Mouse (Mus musculus): ENCODE measurements around the gene Lrrn1. TPM values are rescaled to one million over a fixed set of nuclear protein-coding genes. Genes with fewer than 3 reads are reported as not detected.

Gene Lrrn1
- 61.6 and 64.2 TPM in 2 replicates for polyA plus RNA-seq (2015; fragmentation: Nextera tagmentation; extraction: Ambion mirVana)

DNA sequence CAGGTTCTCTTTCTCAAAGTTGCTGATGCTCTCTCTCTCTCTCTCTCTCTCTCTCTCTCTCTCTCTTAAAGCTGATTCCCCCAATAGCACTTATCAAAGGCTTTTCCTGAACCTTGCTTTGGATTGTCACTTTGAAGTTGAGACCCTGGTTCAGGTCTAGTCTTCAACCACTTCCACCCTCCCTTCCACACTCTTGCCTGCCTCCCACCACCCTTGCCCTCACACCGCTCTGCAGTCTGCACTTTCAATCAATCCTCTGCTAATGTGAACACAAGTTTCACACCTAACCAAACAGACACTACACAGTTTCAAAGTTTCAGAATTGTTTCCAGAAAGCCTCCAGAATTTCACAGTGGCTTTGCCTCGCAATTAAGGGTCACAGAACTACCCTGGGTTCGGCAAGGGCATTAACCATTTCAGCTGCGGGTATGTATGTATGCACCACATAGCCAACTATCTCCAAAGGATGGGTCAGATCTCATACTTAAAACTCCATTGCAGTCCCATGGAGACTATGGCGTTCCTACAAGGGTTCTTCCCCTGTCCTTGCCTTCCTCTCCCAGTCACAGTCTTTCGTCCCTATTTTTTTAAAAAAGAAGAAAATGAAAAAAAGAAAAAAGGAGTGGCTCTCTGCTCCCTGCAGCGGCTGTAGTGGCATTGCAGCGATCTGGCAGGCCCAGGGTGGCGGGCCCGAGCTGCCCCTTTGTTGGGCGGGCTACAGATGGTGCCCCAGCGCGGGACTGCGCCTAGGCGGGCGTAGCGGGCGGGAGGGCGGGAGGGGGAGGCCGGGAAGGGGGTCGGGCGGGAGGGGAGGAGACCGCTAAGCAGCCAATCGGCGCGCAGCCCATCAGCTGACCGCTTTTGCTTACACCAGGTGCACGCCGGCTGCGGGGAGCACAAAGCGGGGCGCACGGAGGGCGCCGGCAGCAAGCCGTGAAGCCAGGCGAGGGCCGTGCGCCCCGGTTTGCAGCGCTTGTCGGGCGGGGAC, at the start of gene Lrrn1:
TSS of gene Lrrn1 (plus strand) at position 892 of the 988 bp plus-strand sequence.
- Histone ChIP-seq H3K9ac (peak within 1 kb of the TSS; percentile 50), H3K4me3 (replicated peaks) (peak within 1 kb of the TSS; percentile 66), H3K27me3 (peaks cover 3% of the 10 kb centered on the region; the same call in 1 of the 2 replicates), H3K4me2 (replicated peaks) (peak within 1 kb of the TSS; percentile 97), H3K9me3 (replicated peaks) (no peaks in the 10 kb centered on the region), H3K36me3 (no peaks in the 10 kb centered on the region), H3K4me1 (peaks cover 13% of the 10 kb centered on the region; the same call in 1 of the 2 replicates), H3K27ac (replicated peaks) (peak within 1 kb of the TSS; percentile 69)
- WGBS = 3% methylated on average over 37 of the region's 43 CpGs
- ATAC-seq (ENCODE audit: insufficient number of reproducible peaks, low FRiP score, low TSS enrichment, low read depth) = peak; percentile 93

DNA sequence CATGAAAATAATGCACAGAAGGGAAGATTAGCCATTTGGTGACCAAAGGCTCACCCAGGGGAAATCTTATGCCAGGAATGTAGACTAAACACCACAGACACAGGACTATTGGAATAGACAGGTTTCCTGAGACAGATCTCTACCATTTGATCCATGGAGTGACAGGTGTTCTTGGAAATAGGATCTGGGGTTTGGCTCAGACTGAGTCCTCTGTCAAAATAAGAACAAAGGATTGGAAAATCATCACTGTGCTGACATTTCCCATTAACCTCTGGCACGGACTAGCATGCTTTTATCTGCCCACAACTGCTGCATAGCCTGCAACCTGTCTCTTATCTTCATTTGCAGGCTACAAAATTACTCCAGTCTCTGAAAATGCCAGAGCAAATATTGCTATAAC, 35.1 kb upstream of the Lrrn1 start:
- Histone ChIP-seq H3K36me3 (no peaks in the 10 kb centered on the region), H3K9ac (no peak overlapping the region), H3K4me2 (replicated peaks) (no peak overlapping the region), H3K4me1 (no peaks in the 10 kb centered on the region), H3K4me3 (replicated peaks) (no peak overlapping the region), H3K27me3 (no peaks in the 10 kb centered on the region), H3K9me3 (replicated peaks) (no peaks in the 10 kb centered on the region), H3K27ac (replicated peaks) (no peak overlapping the region)
- ATAC-seq (ENCODE audit: insufficient number of reproducible peaks, low FRiP score, low TSS enrichment, low read depth) = no peak
- 41% methylated on average over 1 of the region's 1 CpGs for WGBS

GRCm38 (mm10) chr6:107495830-107496229, 33.7 kb upstream of the Lrrn1 start:
- Histone ChIP-seq H3K27me3 (no peaks in the 10 kb centered on the region), H3K4me1 (no peaks in the 10 kb centered on the region), H3K4me2 (replicated peaks) (no peak overlapping the region), H3K9ac (no peak overlapping the region), H3K9me3 (replicated peaks) (no peaks in the 10 kb centered on the region), H3K36me3 (no peaks in the 10 kb centered on the region), H3K27ac (replicated peaks) (no peak overlapping the region), H3K4me3 (replicated peaks) (no peak overlapping the region)
- no peak for ATAC-seq (ENCODE audit: insufficient number of reproducible peaks, low FRiP score, low TSS enrichment, low read depth)
- 61% methylated on average over 1 of the region's 1 CpGs for WGBS

DNA sequence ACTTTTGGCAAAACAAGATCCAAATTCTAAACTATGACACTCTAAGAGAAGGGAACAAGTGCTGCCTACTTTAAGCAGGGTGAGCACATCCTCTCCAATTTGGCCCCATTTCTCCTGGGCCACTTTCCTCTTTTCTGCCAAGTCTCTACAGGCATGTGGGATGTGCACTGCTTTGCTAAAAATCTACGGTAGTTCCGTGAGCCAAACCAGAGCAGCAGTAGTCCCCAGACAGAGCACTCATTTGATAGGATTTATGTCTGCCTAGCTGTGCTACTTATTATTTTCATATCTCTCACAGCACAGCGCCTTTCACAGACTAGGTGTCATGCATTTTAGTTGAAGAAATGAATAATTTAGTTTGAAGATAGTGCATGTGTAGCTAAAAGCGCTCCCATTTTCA, 15.9 kb upstream of the Lrrn1 start:
- Histone ChIP-seq H3K9me3 (replicated peaks) (no peaks in the 10 kb centered on the region), H3K27me3 (no peaks in the 10 kb centered on the region), H3K36me3 (no peaks in the 10 kb centered on the region), H3K4me2 (replicated peaks) (no peak overlapping the region), H3K27ac (replicated peaks) (no peak overlapping the region), H3K4me3 (replicated peaks) (no peak overlapping the region), H3K4me1 (no peaks in the 10 kb centered on the region), H3K9ac (no peak overlapping the region)
- 83% methylated on average over 4 of the region's 4 CpGs for WGBS
- ATAC-seq (ENCODE audit: insufficient number of reproducible peaks, low FRiP score, low TSS enrichment, low read depth) = no peak

- no peaks in the 10 kb centered on the region for H3K9me3 ChIP-seq (replicated peaks)
- no peaks in the 10 kb centered on the region for H3K36me3 ChIP-seq
- H3K4me1 ChIP-seq = no peaks in the 10 kb centered on the region
- 70% methylated on average over 2 of the region's 2 CpGs for WGBS
- no peak overlapping the region for H3K27ac ChIP-seq (replicated peaks)
- no peak overlapping the region for H3K9ac ChIP-seq
- no peak overlapping the region for H3K4me2 ChIP-seq (replicated peaks)
- H3K4me3 ChIP-seq (replicated peaks) = no peak overlapping the region
- no peak for ATAC-seq (ENCODE audit: insufficient number of reproducible peaks, low FRiP score, low TSS enrichment, low read depth)
- H3K27me3 ChIP-seq = no peaks in the 10 kb centered on the region
These were observed 5.6 kb upstream of the Lrrn1 start for GRCm38 (mm10) chr6:107523953-107524352.

DNA sequence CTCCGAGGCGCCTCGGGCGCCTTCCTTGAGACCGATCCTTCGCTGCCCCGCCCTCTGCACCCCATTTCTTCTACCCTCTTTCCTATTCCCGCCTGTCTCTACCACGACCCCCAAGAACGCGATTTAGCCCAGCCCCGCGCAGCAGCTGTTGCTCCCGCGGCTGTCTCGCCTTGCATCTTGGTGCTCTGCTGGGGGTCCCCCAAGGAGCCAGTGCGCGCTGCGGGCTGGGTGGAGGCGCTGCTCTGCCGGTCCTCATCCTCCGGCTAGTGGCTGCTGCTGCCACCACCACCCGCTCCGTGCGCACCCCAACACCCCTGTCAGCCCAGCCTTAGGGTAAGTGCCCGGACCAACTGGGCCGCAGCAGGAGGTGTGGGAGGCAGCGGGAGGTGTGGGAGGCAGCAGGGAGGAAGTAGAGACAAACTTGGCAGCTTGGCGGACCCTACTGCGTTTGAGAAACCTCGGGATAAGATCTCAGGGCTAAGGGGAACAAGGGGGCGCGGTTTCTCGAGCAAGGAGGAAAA, 403 bp downstream of the Lrrn1 start:
- no peaks in the 10 kb centered on the region for H3K9me3 ChIP-seq (replicated peaks)
- H3K4me3 ChIP-seq (replicated peaks) = peak overlapping the region; percentile 66
- peak; percentile 74 for ATAC-seq (ENCODE audit: insufficient number of reproducible peaks, low FRiP score, low TSS enrichment, low read depth)
- under 1% methylated on average over 34 of the region's 34 CpGs for WGBS
- H3K4me1 ChIP-seq = peaks cover 13% of the 10 kb centered on the region; the same call in 1 of the 2 replicates
- peaks cover 3% of the 10 kb centered on the region; the same call in 1 of the 2 replicates for H3K27me3 ChIP-seq
- H3K36me3 ChIP-seq = no peaks in the 10 kb centered on the region
- peak overlapping the region; percentile 69 for H3K27ac ChIP-seq (replicated peaks)
- H3K9ac ChIP-seq = peak overlapping the region; percentile 50
- H3K4me2 ChIP-seq (replicated peaks) = peak overlapping the region; percentile 97

DNA sequence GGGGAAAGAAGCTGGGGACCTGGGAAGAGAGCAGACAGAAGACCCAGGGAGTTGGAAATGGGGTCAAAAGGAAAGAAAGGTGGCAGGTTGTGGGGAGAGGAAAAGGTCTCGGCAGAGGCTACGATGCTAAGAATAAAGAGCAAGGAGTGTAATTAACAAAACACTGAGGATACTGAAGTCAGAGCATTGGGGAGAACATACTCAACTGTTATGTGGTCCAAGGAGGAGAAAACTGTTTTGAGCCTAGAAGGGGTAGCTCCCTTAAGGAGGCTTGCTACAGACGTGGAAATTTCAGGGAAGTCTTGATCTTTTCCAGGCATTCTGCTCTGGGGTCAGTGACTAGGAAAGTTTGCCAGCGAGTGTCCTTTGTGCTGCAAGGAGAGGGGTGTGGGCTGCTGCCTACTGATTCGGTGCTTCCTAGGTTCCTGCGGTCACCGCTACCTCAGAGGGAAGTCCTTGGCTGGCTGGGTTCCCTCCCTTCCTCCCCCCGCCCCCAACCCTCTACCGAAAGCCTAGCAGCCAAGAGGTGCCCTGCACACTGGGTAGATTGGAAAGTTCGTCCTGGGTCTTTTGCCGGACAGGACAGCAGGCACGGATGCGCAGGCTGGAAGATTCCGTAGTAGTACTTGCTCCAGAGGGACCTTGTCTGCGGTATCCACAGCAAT, 1.2 kb downstream of the Lrrn1 start:
- peak overlapping the region; percentile 97 for H3K4me2 ChIP-seq (replicated peaks)
- peak overlapping the region; percentile 66 for H3K4me3 ChIP-seq (replicated peaks)
- peak overlapping the region; percentile 69; the same call in 1 of the 2 replicates for H3K27ac ChIP-seq (replicated peaks)
- no peaks in the 10 kb centered on the region for H3K9me3 ChIP-seq (replicated peaks)
- H3K27me3 ChIP-seq = peaks cover 3% of the 10 kb centered on the region; the same call in 1 of the 2 replicates
- H3K36me3 ChIP-seq = no peaks in the 10 kb centered on the region
- ATAC-seq (ENCODE audit: insufficient number of reproducible peaks, low FRiP score, low TSS enrichment, low read depth) = no peak
- peak overlapping the region; percentile 50 for H3K9ac ChIP-seq
- WGBS = under 1% methylated on average over 15 of the region's 15 CpGs
- H3K4me1 ChIP-seq = peaks cover 13% of the 10 kb centered on the region; the same call in 1 of the 2 replicates

GRCm38 (mm10) chr6:107531526-107532080, 2.0 kb downstream of the Lrrn1 start:
- Histone ChIP-seq H3K4me1 (peaks cover 13% of the 10 kb centered on the region; the same call in 1 of the 2 replicates), H3K27ac (replicated peaks) (no peak overlapping the region), H3K4me2 (replicated peaks) (peak overlapping the region; percentile 97; the same call in 1 of the 2 replicates), H3K9ac (no peak overlapping the region), H3K9me3 (replicated peaks) (no peaks in the 10 kb centered on the region), H3K4me3 (replicated peaks) (peak overlapping the region; percentile 66), H3K27me3 (peaks cover 3% of the 10 kb centered on the region; the same call in 1 of the 2 replicates), H3K36me3 (no peaks in the 10 kb centered on the region)
- 39% methylated on average over 8 of the region's 8 CpGs for WGBS
- ATAC-seq (ENCODE audit: insufficient number of reproducible peaks, low FRiP score, low TSS enrichment, low read depth) = no peak

DNA sequence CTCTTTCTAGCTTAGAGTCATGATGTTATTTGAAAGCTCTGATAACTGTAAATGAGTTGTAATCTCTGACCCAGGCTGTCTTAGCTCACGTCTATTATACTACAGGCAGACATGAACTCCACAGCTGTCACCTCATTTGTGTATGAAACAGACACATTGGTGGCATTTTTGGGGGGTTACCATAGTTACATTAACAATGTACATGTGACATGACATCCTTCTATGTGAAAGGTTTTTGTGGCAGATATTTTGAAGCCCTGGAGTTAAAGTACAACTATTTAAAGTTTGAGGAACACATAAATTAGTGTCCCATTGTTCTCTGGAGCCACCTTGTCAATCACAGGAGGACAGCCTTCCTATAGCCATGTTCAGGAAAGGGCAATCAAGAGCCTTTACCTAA, 5.0 kb downstream of the Lrrn1 start:
- no peak overlapping the region for H3K4me3 ChIP-seq (replicated peaks)
- no peaks in the 10 kb centered on the region for H3K36me3 ChIP-seq
- ATAC-seq (ENCODE audit: insufficient number of reproducible peaks, low FRiP score, low TSS enrichment, low read depth) = no peak
- 40% methylated on average over 1 of the region's 1 CpGs for WGBS
- H3K9ac ChIP-seq = no peak overlapping the region
- peaks cover 3% of the 10 kb centered on the region; the same call in 1 of the 2 replicates for H3K27me3 ChIP-seq
- peaks cover 13% of the 10 kb centered on the region; the same call in 1 of the 2 replicates for H3K4me1 ChIP-seq
- H3K4me2 ChIP-seq (replicated peaks) = no peak overlapping the region
- no peaks in the 10 kb centered on the region for H3K9me3 ChIP-seq (replicated peaks)
- H3K27ac ChIP-seq (replicated peaks) = no peak overlapping the region

DNA sequence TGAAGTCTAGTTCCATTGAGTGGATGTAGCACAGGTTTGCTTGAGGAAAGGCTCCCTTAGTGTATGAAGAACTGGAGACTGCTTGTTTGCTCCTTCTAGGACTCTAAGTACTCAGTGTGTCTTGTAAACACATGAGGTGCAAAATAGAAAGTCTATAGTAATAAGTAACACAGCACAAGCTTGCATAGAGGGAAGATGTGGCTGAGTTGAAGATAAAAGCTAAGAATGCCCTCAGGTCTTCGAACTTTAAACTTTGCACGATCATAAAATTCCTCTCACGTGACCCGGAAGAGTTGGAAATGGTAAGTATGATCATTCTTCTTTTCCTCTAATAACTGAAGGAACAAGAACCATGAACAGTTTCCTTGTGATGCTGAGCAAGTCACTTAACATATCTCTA, 7.1 kb downstream of the Lrrn1 start:
- H3K27me3 ChIP-seq = peaks cover 3% of the 10 kb centered on the region; the same call in 1 of the 2 replicates
- H3K36me3 ChIP-seq = no peaks in the 10 kb centered on the region
- WGBS = 88% methylated on average over 4 of the region's 4 CpGs
- no peak overlapping the region for H3K4me3 ChIP-seq (replicated peaks)
- H3K4me1 ChIP-seq = no peaks in the 10 kb centered on the region
- H3K9me3 ChIP-seq (replicated peaks) = no peaks in the 10 kb centered on the region
- ATAC-seq (ENCODE audit: insufficient number of reproducible peaks, low FRiP score, low TSS enrichment, low read depth) = no peak
- no peak overlapping the region for H3K9ac ChIP-seq
- H3K27ac ChIP-seq (replicated peaks) = no peak overlapping the region
- no peak overlapping the region for H3K4me2 ChIP-seq (replicated peaks)

Measured in embryonic facial prominence, embryonic 15.5 days (tissue).